Comparison of ENCODE assay signal across 10 mouse cellular contexts in the genomic region with DNA sequence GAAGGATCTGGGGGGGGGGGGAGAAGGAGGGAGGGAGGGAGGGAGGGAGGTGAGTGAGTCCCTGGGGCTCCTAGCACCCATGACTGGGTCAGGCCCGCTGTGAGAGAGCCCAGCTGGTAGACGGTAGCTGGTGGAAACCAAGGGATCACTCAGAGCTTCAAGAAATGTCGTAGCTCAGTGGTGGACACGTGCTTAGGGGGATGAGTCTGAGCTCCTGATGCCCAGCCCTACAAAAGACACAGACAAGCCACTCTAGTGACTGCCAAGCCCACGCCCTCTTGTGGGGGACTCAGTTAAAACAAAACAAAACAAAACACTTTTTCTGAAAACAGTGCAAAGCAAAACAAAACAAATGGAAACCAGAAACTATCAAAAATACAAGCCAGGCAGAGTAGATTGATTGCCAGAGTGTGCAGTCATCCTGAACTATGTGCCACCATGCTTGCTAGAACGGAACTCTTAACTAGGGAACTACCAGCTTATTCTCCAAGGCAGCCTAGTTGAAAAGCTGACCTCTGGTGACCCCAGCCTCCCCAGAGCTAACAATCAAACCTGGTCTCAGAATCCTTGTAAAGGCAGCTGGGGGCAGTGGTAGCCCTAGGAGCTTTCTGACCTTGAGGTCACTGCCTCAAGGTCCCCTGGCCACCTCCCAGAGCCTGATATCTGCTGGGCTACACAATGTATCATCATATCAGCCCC. TPM values are rescaled to one million over a fixed set of nuclear protein-coding genes. Genes with fewer than 3 reads are reported as not detected.
DNase-seq lines count a peak whose midpoint lies in the region; TF ChIP-seq lines count a peak whose summit lies in the region.
"Had no signal": no experiment of that assay in that cellular context is flagged by ENCODE, and none has a peak within 500 bp of the region (broad histone marks: within the 10 kb centered on the region; RNA-seq: fewer than 3 reads in every experiment).

No protein-coding gene starts in this region.

- H3K27ac ChIP-seq in layer of hippocampus, adult 2 months: no peak overlapping the region
- H3K27ac ChIP-seq: liver, embryonic 15.5 days had no signal

- DNase-seq in cerebellum, postnatal 10 days: peak; percentile 63 to 74
- DNase-seq in cerebellum, postnatal 25 days: no peak
- no peak for DNase-seq in layer of hippocampus, adult 2 months (ENCODE audit: low spot score in 2 of 2)
- no peak for DNase-seq in layer of hippocampus, postnatal 25 days (ENCODE audit: extremely low spot score in 1 of 2, low spot score in 1 of 2)
- DNase-seq in NIH3T3 (ENCODE audit: low read depth): peak; percentile 40
- peak; percentile 30 for DNase-seq in lung, postnatal 36 days
- no peak for DNase-seq in right cerebral cortex, postnatal 36 days (ENCODE audit: low spot score in 2 of 2)
- DNase-seq in layer of hippocampus, postnatal 36 days: no peak
- DNase-seq: layer of hippocampus, adult 9-11 months had no signal

- TF ChIP-seq CTCF in layer of hippocampus, adult 2 months (conservative IDR thresholded peaks at IDR 0.05): peak; percentile 63

- H3K4me3 ChIP-seq in layer of hippocampus, adult 2 months: no peak overlapping the region
- H3K4me3 ChIP-seq: liver, embryonic 15.5 days had no signal

RNA-seq across cellular contexts. Expression of gene Agtrap, which starts 22.0 kb away (rescaled TPM):
- 1 to 10 TPM; 7.2 to 9.8 TPM for total RNA-seq in layer of hippocampus, adult 2 months (2021)
- 1 to 10 TPM; 6.2 to 6.9 TPM for total RNA-seq in layer of hippocampus, postnatal 25 days (2021)
- 1 to 10 TPM; 7.3 TPM for total RNA-seq in layer of hippocampus, postnatal 36 days (2021)

RNA-seq across cellular contexts. Expression of gene Mthfr, which starts 27.0 kb away (rescaled TPM):
- total RNA-seq in layer of hippocampus, adult 2 months (2021): 10 to 100 TPM; 33.5 to 37.2 TPM
- total RNA-seq in layer of hippocampus, postnatal 25 days (2021): 10 to 100 TPM; 28.7 to 31.9 TPM
- 10 to 100 TPM; 29.1 to 33.2 TPM for total RNA-seq in layer of hippocampus, postnatal 36 days (2021)

RNA-seq across cellular contexts. Expression of gene Clcn6, which starts 27.2 kb away (rescaled TPM):
- total RNA-seq in layer of hippocampus, adult 2 months (2021): 10 to 100 TPM; 77.0 to 77.6 TPM
- total RNA-seq in layer of hippocampus, postnatal 25 days (2021): 10 to 100 TPM; 70.9 to 73.9 TPM
- total RNA-seq in layer of hippocampus, postnatal 36 days (2021): 10 to 100 TPM; 71.1 to 75.3 TPM

Comparison
In these comparisons a context has a peak if more than half of its experiments do, and no peak if none do; other contexts are left out.
1. DNase-seq: peak in cerebellum, postnatal 10 days (2 of 2), NIH3T3 (single experiment) and lung, postnatal 36 days (single experiment); none in cerebellum, postnatal 25 days (0 of 2), layer of hippocampus, adult 2 months (0 of 2), layer of hippocampus, postnatal 25 days (0 of 2), right cerebral cortex, postnatal 36 days (0 of 2) and layer of hippocampus, postnatal 36 days (0 of 2).